ENCODE assay signal across 23 mouse cellular contexts in genomic region chr4:82734765-82735481, GRCm38 (mm10). TPM values are rescaled to one million over a fixed set of nuclear protein-coding genes. Genes with fewer than 3 reads are reported as not detected.
DNase-seq lines count a peak whose midpoint lies in the region; ATAC-seq and TF ChIP-seq lines count a peak whose summit lies in the region.
"Had no signal": no experiment of that assay in that cellular context is flagged by ENCODE, and none has a peak within 500 bp of the region (broad histone marks: within the 10 kb centered on the region; RNA-seq: fewer than 3 reads in every experiment).

No protein-coding gene starts in this region.

- H3K27ac ChIP-seq in forebrain, postnatal 0 days (ENCODE audit: low read depth, low read length): no peak overlapping the region
- H3K27ac ChIP-seq in forebrain, embryonic 11.5 days (ENCODE audit: low read depth, low read length): no peak overlapping the region
- H3K27ac ChIP-seq in embryonic facial prominence, embryonic 14.5 days (replicated peaks; ENCODE audit: low read depth, low read length): no peak overlapping the region
- peak overlapping the region; percentile 78 for H3K27ac ChIP-seq in limb, embryonic 14.5 days (replicated peaks; ENCODE audit: low read depth, low read length)
- H3K27ac ChIP-seq: forebrain, embryonic 13.5 days; hindbrain, embryonic 13.5 days; layer of hippocampus, adult 2 months; liver, embryonic 13.5 days had no signal

- no peak for ATAC-seq in forebrain, postnatal 0 days
- ATAC-seq in forebrain, embryonic 11.5 days (replicated peaks; ENCODE audit: low FRiP score): no peak
- ATAC-seq in embryonic facial prominence, embryonic 14.5 days (ENCODE audit: low read depth): peak; percentile 47; the same call in 1 of the 2 replicates
- ATAC-seq in limb, embryonic 14.5 days (ENCODE audit: low FRiP score, low read depth): peak; percentile 86
- ATAC-seq: forebrain, embryonic 13.5 days; inflammation-experienced regulatory T-cells, adult 6 months had no signal

- no peak overlapping the region for H3K9ac ChIP-seq in forebrain, postnatal 0 days
- H3K9ac ChIP-seq in forebrain, embryonic 11.5 days (ENCODE audit: low read length): no peak overlapping the region
- no peak overlapping the region for H3K9ac ChIP-seq in embryonic facial prominence, embryonic 14.5 days (ENCODE audit: low read depth, low read length)
- H3K9ac ChIP-seq in limb, embryonic 14.5 days (ENCODE audit: low read depth, low read length, severe bottlenecking): no peak overlapping the region
- H3K9ac ChIP-seq: forebrain, embryonic 13.5 days; heart, embryonic 15.5 days; hindbrain, embryonic 13.5 days; liver, embryonic 13.5 days had no signal

- intact Hi-C loops in heart, postnatal 10 days (cut with DNase I): no loop called here
- intact Hi-C loops in heart, postnatal 36 days (cut with DNase I): no loop called here

- H3K9me3 ChIP-seq in forebrain, postnatal 0 days (ENCODE audit: low read length): no peaks in the 10 kb centered on the region
- H3K9me3 ChIP-seq in forebrain, embryonic 11.5 days (ENCODE audit: control insufficient read depth, low read length): no peaks in the 10 kb centered on the region
- no peaks in the 10 kb centered on the region for H3K9me3 ChIP-seq in embryonic facial prominence, embryonic 14.5 days (ENCODE audit: control insufficient read depth, low read length)
- H3K9me3 ChIP-seq in limb, embryonic 14.5 days (ENCODE audit: control insufficient read depth, low read length): no peaks in the 10 kb centered on the region
- H3K9me3 ChIP-seq: forebrain, embryonic 13.5 days; heart, embryonic 15.5 days; hindbrain, embryonic 13.5 days; liver, embryonic 13.5 days had no signal

- WGBS in forebrain, postnatal 0 days: 83% methylated on average over 22 of the region's 22 CpGs
- WGBS in forebrain, embryonic 11.5 days: 91% methylated on average over 22 of the region's 22 CpGs
- WGBS in embryonic facial prominence, embryonic 14.5 days: 64% methylated on average over 22 of the region's 22 CpGs
- WGBS in limb, embryonic 14.5 days: 46% methylated on average over 22 of the region's 22 CpGs

- peak; percentile 23 for DNase-seq in forebrain, postnatal 0 days
- no peak for DNase-seq in forebrain, embryonic 11.5 days (ENCODE audit: low spot score)
- DNase-seq in heart, postnatal 10 days: peak; percentile 17 to 20
- DNase-seq in heart, postnatal 36 days: no peak
- peak; percentile 70 for DNase-seq in embryonic facial prominence, embryonic 14.5 days (ENCODE audit: low spot score)
- peak; percentile 88 for DNase-seq in limb, embryonic 14.5 days (ENCODE audit: low spot score)
- no peak for DNase-seq in liver
- no peak for DNase-seq in cerebellum, postnatal 36 days
- DNase-seq: adrenal gland, postnatal 25 days; cerebellum, adult 11 months; cerebellum, postnatal 14 days; embryo, embryonic 11 days; gastrocnemius, postnatal 10 days; kidney, adult 2 months; kidney, postnatal 10 days; layer of hippocampus, postnatal 36 days; liver, embryonic 13.5 days; lung, postnatal 14 days had no signal

- no peaks in the 10 kb centered on the region for H3K27me3 ChIP-seq in forebrain, postnatal 0 days (ENCODE audit: insufficient read depth, low read length)
- H3K27me3 ChIP-seq in forebrain, embryonic 11.5 days (ENCODE audit: control insufficient read depth, insufficient read depth, low read length): no peaks in the 10 kb centered on the region
- H3K27me3 ChIP-seq in embryonic facial prominence, embryonic 14.5 days (replicated peaks; ENCODE audit: control insufficient read depth, insufficient read depth, low read length): no peaks in the 10 kb centered on the region
- H3K27me3 ChIP-seq in limb, embryonic 14.5 days (ENCODE audit: control insufficient read depth, insufficient read depth, low read length): no peaks in the 10 kb centered on the region
- H3K27me3 ChIP-seq: forebrain, embryonic 13.5 days; heart, embryonic 15.5 days; hindbrain, embryonic 13.5 days; liver, embryonic 13.5 days had no signal

- TF ChIP-seq POLR2A in limb, embryonic 14.5 days (IDR thresholded peaks at IDR 0.05; ENCODE audit: borderline replicate concordance, extremely low read depth, insufficient read depth, insufficient read length): no peak

- no peak for TF ChIP-seq CTCF in forebrain, postnatal 0 days (IDR thresholded peaks at IDR 0.05; ENCODE audit: low read depth)

- no peak overlapping the region for H3K4me2 ChIP-seq in forebrain, postnatal 0 days (ENCODE audit: low read depth)
- H3K4me2 ChIP-seq in forebrain, embryonic 11.5 days (ENCODE audit: low read depth, low read length, severe bottlenecking): no peak overlapping the region
- no peak overlapping the region for H3K4me2 ChIP-seq in embryonic facial prominence, embryonic 14.5 days (ENCODE audit: low read depth, low read length)
- H3K4me2 ChIP-seq in limb, embryonic 14.5 days (replicated peaks; ENCODE audit: low read depth, low read length, severe bottlenecking): peak overlapping the region; percentile 17; the same call in 1 of the 2 replicates
- H3K4me2 ChIP-seq: forebrain, embryonic 13.5 days; heart, embryonic 15.5 days; hindbrain, embryonic 13.5 days; liver, embryonic 13.5 days had no signal

- H3K36me3 ChIP-seq in forebrain, postnatal 0 days (ENCODE audit: insufficient read depth): no peaks in the 10 kb centered on the region
- H3K36me3 ChIP-seq in forebrain, embryonic 11.5 days (ENCODE audit: control insufficient read depth, insufficient read depth, low read length): no peaks in the 10 kb centered on the region
- no peaks in the 10 kb centered on the region for H3K36me3 ChIP-seq in embryonic facial prominence, embryonic 14.5 days (ENCODE audit: control insufficient read depth, insufficient read depth, low read length)
- H3K36me3 ChIP-seq in limb, embryonic 14.5 days (ENCODE audit: control insufficient read depth, insufficient read depth, low read length): no peaks in the 10 kb centered on the region
- H3K36me3 ChIP-seq: heart, embryonic 15.5 days; hindbrain, embryonic 13.5 days; liver, embryonic 13.5 days had no signal

- H3K4me3 ChIP-seq in forebrain, postnatal 0 days (ENCODE audit: low read depth, low read length): no peak overlapping the region
- H3K4me3 ChIP-seq in forebrain, embryonic 11.5 days (ENCODE audit: low read depth, low read length): no peak overlapping the region
- no peak overlapping the region for H3K4me3 ChIP-seq in embryonic facial prominence, embryonic 14.5 days (ENCODE audit: low read depth, low read length)
- no peak overlapping the region for H3K4me3 ChIP-seq in limb, embryonic 14.5 days (replicated peaks; ENCODE audit: low read length)
- H3K4me3 ChIP-seq: forebrain, embryonic 13.5 days; heart, embryonic 15.5 days; hindbrain, embryonic 13.5 days; layer of hippocampus, adult 2 months; liver, embryonic 13.5 days had no signal

- H3K4me1 ChIP-seq in forebrain, postnatal 0 days (ENCODE audit: insufficient read depth): no peaks in the 10 kb centered on the region
- H3K4me1 ChIP-seq in forebrain, embryonic 11.5 days (replicated peaks; ENCODE audit: control insufficient read depth, insufficient read depth, low read length): no peaks in the 10 kb centered on the region; the same call in 1 of the 2 replicates
- 0 out of 2 replicates have a peak, but pooled peaks cover 3% of the 10 kb centered on the region for H3K4me1 ChIP-seq in embryonic facial prominence, embryonic 14.5 days (ENCODE audit: control insufficient read depth, insufficient read depth, low read length)
- H3K4me1 ChIP-seq in limb, embryonic 14.5 days (ENCODE audit: control insufficient read depth, insufficient read depth, low read length): peaks cover 22% of the 10 kb centered on the region
- H3K4me1 ChIP-seq: liver, embryonic 13.5 days had no signal

RNA-seq across cellular contexts. Expression of gene Nfib, which starts 29.4 kb away (rescaled TPM):
- total RNA-seq in forebrain, postnatal 0 days (2014; rRNA removed): 114 and 135 TPM in 2 replicates
- polyA plus RNA-seq in forebrain, postnatal 0 days (2015; fragmentation: Nextera tagmentation; extraction: Ambion mirVana): 40.2 and 69.0 TPM in 2 replicates
- 49.7 and 58.4 TPM in 2 replicates for polyA plus RNA-seq in forebrain, embryonic 11.5 days (2014; fragmentation: Nextera tagmentation; extraction: Ambion mirVana)
- total RNA-seq in heart, postnatal 10 days (2021): 100 to 1,000 TPM; 177 to 181 TPM
- total RNA-seq in heart, postnatal 36 days (2021): 100 to 1,000 TPM; 113 to 131 TPM
- polyA plus RNA-seq in embryonic facial prominence, embryonic 14.5 days (2014; fragmentation: Nextera tagmentation; extraction: Ambion mirVana): 86.0 and 100 TPM in 2 replicates
- polyA plus RNA-seq in limb, embryonic 14.5 days (2012; rRNA removed): 57.3 and 58.2 TPM in 2 replicates
- 126 and 144 TPM in 2 replicates for polyA plus RNA-seq in limb, embryonic 14.5 days (2014; fragmentation: Nextera tagmentation; extraction: Ambion mirVana)

Comparison
In these comparisons a context has a peak if more than half of its experiments do, and no peak if none do; other contexts are left out.
1. DNase-seq: peak in forebrain, postnatal 0 days (single experiment), heart, postnatal 10 days (2 of 2), embryonic facial prominence, embryonic 14.5 days (single experiment) and limb, embryonic 14.5 days (single experiment); none in forebrain, embryonic 11.5 days (single experiment), heart, postnatal 36 days (0 of 2), liver (single experiment) and cerebellum, postnatal 36 days (0 of 2).
2. ATAC-seq: peak in embryonic facial prominence, embryonic 14.5 days (single experiment) and limb, embryonic 14.5 days (single experiment); none in forebrain, postnatal 0 days (single experiment) and forebrain, embryonic 11.5 days (single experiment).